Mouse (Mus musculus): Measurements from ENCODE around the gene Aldh1a3. TPM values are rescaled to one million over a fixed set of nuclear protein-coding genes. Genes with fewer than 3 reads are reported as not detected.

Aldh1a3 gene
- polyA plus RNA-seq, 1 experiment, result 4.0 TPM

DNA sequence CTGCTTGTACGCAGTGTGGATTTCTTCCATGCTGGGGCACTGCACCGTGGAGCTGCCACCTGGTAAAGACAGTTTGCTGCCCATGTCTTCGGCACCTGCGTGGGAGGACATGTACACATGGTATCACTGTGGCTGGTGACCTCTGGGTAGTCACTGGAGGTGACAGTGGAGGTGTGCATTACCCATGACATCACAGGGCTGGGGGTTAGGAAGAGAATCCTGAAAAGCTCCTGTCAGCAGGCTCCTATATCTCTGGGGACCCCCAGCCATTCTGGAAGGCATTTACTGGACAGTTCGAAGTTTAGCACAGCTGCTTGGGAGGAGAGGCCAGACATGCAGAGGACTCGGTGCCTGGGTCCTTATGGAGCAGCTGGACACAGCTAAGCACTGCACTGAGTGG, 84.5 kb downstream of the Aldh1a3 start:
- Histone ChIP-seq H3K36me3 (ENCODE audit: control insufficient read depth, insufficient read depth) (peaks cover 14% of the 10 kb centered on the region), H3ac (ENCODE audit: control insufficient read depth, insufficient read length, low read depth) (peak overlapping the region; percentile 19)
- no peak for TF ChIP-seq MYOD1 (IDR thresholded peaks at IDR 0.05; ENCODE audit: control insufficient read depth, insufficient read length, low read depth)
- no peak for TF ChIP-seq MAX (IDR thresholded peaks at IDR 0.05)
- no peak for TF ChIP-seq CTCF (IDR thresholded peaks at IDR 0.05; ENCODE audit: control insufficient read depth, insufficient read depth, insufficient read length)
- TF ChIP-seq USF1 (IDR thresholded peaks at IDR 0.05; ENCODE audit: low read depth), result no peak
- no peak for TF ChIP-seq MYOG (IDR thresholded peaks at IDR 0.05; ENCODE audit: control insufficient read depth, extremely low read depth, insufficient read length)
- no peak for TF ChIP-seq FOSL1 (IDR thresholded peaks at IDR 0.05; ENCODE audit: insufficient read depth, low read length, poor library complexity, severe bottlenecking)
- no peak for TF ChIP-seq CEBPB (IDR thresholded peaks at IDR 0.05; ENCODE audit: low read depth)

DNA sequence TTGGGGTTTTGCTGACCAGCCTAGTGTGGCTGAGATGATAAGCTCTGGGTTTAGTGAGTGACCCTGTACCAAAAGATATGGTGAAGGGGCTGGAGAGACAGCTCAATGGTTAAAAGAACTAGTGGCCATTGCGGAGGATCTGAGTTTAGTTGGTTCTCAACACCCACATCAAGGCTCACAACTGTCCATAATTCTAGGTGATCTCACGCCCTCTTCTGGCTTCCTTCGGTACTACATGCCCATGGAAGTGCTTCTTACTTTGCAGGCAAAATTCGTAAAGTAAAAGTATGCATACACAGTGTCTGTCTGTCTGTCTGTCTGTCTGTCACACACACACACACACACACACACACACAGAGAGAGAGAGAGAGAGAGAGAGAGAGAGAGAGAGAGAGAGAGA, 85.0 kb downstream of the Aldh1a3 start:
- peaks cover 15% of the 10 kb centered on the region for H3K79me3 ChIP-seq (ENCODE audit: low read depth)
- TF ChIP-seq CTCF (IDR thresholded peaks at IDR 0.05; ENCODE audit: control insufficient read depth, insufficient read depth, insufficient read length) (peak; percentile 19), CEBPB (IDR thresholded peaks at IDR 0.05; ENCODE audit: low read depth) (no peak)
- peaks cover 66% of the 10 kb centered on the region for H3K79me2 ChIP-seq (ENCODE audit: control insufficient read depth, insufficient read depth)
- no peaks in the 10 kb centered on the region for H3K27me3 ChIP-seq (ENCODE audit: control insufficient read depth, insufficient read depth, insufficient read length)
- H3ac ChIP-seq (ENCODE audit: control insufficient read depth, insufficient read length, low read depth), result no peak overlapping the region
- no peak overlapping the region for H3K4me3 ChIP-seq (ENCODE audit: insufficient read depth, poor library complexity, severe bottlenecking)
- peaks cover 12% of the 10 kb centered on the region for H3K36me3 ChIP-seq (ENCODE audit: control insufficient read depth, insufficient read depth)

More for the DNA sequence above, 84.5 kb downstream of the Aldh1a3 start:
- H3K79me2 ChIP-seq (ENCODE audit: control insufficient read depth, insufficient read depth), result peaks cover 71% of the 10 kb centered on the region
- H3K79me3 ChIP-seq (ENCODE audit: low read depth), result peaks cover 16% of the 10 kb centered on the region
- H3K4me3 ChIP-seq (ENCODE audit: insufficient read depth, poor library complexity, severe bottlenecking), result no peak overlapping the region
- H3K27me3 ChIP-seq (ENCODE audit: control insufficient read depth, insufficient read depth, insufficient read length), result no peaks in the 10 kb centered on the region

Small RNAs within 50 kb of the gene (microRNA-seq; reads per million reads assigned to microRNA genes)
- gene Mir7057 (ENCODE audit: borderline microRNAs expressed), result 0.36 reads per million

Other genes with a start within 250 kb of the Aldh1a3 start
- gene Gm10974, start 61.6 kb downstream of the Aldh1a3 start, polyA plus RNA-seq (2012; fragmentation: generic; extraction: Trizol), result not detected
- gene Lrrk1, start 39.2 kb downstream of the Aldh1a3 start, polyA plus RNA-seq (2012; fragmentation: generic; extraction: Trizol), result 41.8 TPM